Mouse (Mus musculus): ENCODE results near the gene Eif1b. TPM values are rescaled to one million over a fixed set of nuclear protein-coding genes. Genes with fewer than 3 reads are reported as not detected.
"Not testable (repeated sequence)": the region's sequence is repeated elsewhere in the genome, so short reads cannot be mapped to it uniquely, and the experiment has no call there.

Gene Eif1b
- polyA plus RNA-seq, 1 experiment from 2014 or later = 220 TPM

- no peak for DNase-seq (ENCODE audit: low spot score)
- peaks cover 7% of the 10 kb centered on the region; the same call in 1 of the 2 replicates for H3K9me3 ChIP-seq
- H3K36me3 ChIP-seq (replicated peaks) = no peaks in the 10 kb centered on the region
- no peak overlapping the region for H3K4me3 ChIP-seq
- 89% methylated on average over 5 of the region's 5 CpGs for WGBS
- no peaks in the 10 kb centered on the region for H3K27me3 ChIP-seq (replicated peaks; ENCODE audit: low read depth, poor library complexity, severe bottlenecking)
- H3K4me1 ChIP-seq = no peaks in the 10 kb centered on the region
- no peak overlapping the region for H3K27ac ChIP-seq (replicated peaks)
Measured at GRCm38 (mm10) chr9:120530471-120530870, 38.4 kb downstream of the Eif1b start.

- Histone ChIP-seq H3K9me3 (peaks cover 7% of the 10 kb centered on the region; the same call in 1 of the 2 replicates), H3K27me3 (replicated peaks; ENCODE audit: low read depth, poor library complexity, severe bottlenecking) (no peaks in the 10 kb centered on the region), H3K27ac (replicated peaks) (no peak overlapping the region), H3K4me3 (no peak overlapping the region), H3K36me3 (replicated peaks) (no peaks in the 10 kb centered on the region), H3K4me1 (no peaks in the 10 kb centered on the region)
- DNase-seq (ENCODE audit: low spot score) = no peak
- 87% methylated on average over 6 of the region's 6 CpGs for WGBS
Measured at GRCm38 (mm10) chr9:120532062-120532461, 40.0 kb downstream of the Eif1b start.

- no peak overlapping the region for H3K4me3 ChIP-seq
- no peak overlapping the region for H3K27ac ChIP-seq (replicated peaks)
- WGBS = 80% methylated on average over 6 of the region's 6 CpGs
- DNase-seq (ENCODE audit: low spot score) = no peak
- no peaks in the 10 kb centered on the region for H3K4me1 ChIP-seq
- no peaks in the 10 kb centered on the region for H3K36me3 ChIP-seq (replicated peaks)
- H3K27me3 ChIP-seq (replicated peaks; ENCODE audit: low read depth, poor library complexity, severe bottlenecking) = peaks cover 2% of the 10 kb centered on the region; the same call in 1 of the 2 replicates
- peaks cover 7% of the 10 kb centered on the region; the same call in 1 of the 2 replicates for H3K9me3 ChIP-seq
Measured at GRCm38 (mm10) chr9:120532691-120533090, 40.7 kb downstream of the Eif1b start.

GRCm38 (mm10) chr9:120533446-120533950 is 41.5 kb downstream of the Eif1b start:
- not testable (repeated sequence) for H3K4me3 ChIP-seq; H3K27me3 ChIP-seq (replicated peaks; ENCODE audit: low read depth, poor library complexity, severe bottlenecking); DNase-seq (ENCODE audit: low spot score); H3K4me1 ChIP-seq; H3K36me3 ChIP-seq (replicated peaks); H3K9me3 ChIP-seq; H3K27ac ChIP-seq (replicated peaks)
- 93% methylated on average over 8 of the region's 8 CpGs for WGBS

GRCm38 (mm10) chr9:120539662-120540251 is 47.7 kb downstream of the Eif1b start, which contains the start of gene Entpd3:
Gene Entpd3 (plus strand): TSS chr9:120539818.
- DNase-seq (ENCODE audit: low spot score) = peak; percentile 44
- peak within 1 kb of the TSS; percentile 51; the same call in 1 of the 2 replicates for H3K27ac ChIP-seq (replicated peaks)
- H3K4me3 ChIP-seq = peak within 1 kb of the TSS; percentile 62
- H3K4me1 ChIP-seq = peaks cover 27% of the 10 kb centered on the region
- no peaks in the 10 kb centered on the region for H3K36me3 ChIP-seq (replicated peaks)
- no peaks in the 10 kb centered on the region for H3K9me3 ChIP-seq
- H3K27me3 ChIP-seq (replicated peaks; ENCODE audit: low read depth, poor library complexity, severe bottlenecking) = peaks cover 48% of the 10 kb centered on the region
- 2% methylated on average over 31 of the region's 31 CpGs for WGBS

GRCm38 (mm10) chr9:120541411-120541810 is 49.4 kb downstream of the Eif1b start:
- Histone ChIP-seq H3K9me3 (no peaks in the 10 kb centered on the region), H3K36me3 (replicated peaks) (no peaks in the 10 kb centered on the region), H3K27ac (replicated peaks) (no peak overlapping the region), H3K4me3 (no peak overlapping the region), H3K4me1 (peaks cover 28% of the 10 kb centered on the region), H3K27me3 (replicated peaks; ENCODE audit: low read depth, poor library complexity, severe bottlenecking) (peaks cover 48% of the 10 kb centered on the region)
- 18% methylated on average over 2 of the region's 2 CpGs for WGBS
- DNase-seq (ENCODE audit: low spot score) = no peak

- no peak overlapping the region for H3K4me3 ChIP-seq
- 11% methylated on average over 6 of the region's 6 CpGs for WGBS
- no peaks in the 10 kb centered on the region for H3K9me3 ChIP-seq
- peaks cover 48% of the 10 kb centered on the region for H3K27me3 ChIP-seq (replicated peaks; ENCODE audit: low read depth, poor library complexity, severe bottlenecking)
- H3K27ac ChIP-seq (replicated peaks) = no peak overlapping the region; the same call in 1 of the 2 replicates
- peaks cover 36% of the 10 kb centered on the region for H3K4me1 ChIP-seq
- DNase-seq (ENCODE audit: low spot score) = peak; percentile 46
- H3K36me3 ChIP-seq (replicated peaks) = no peaks in the 10 kb centered on the region
Measured at GRCm38 (mm10) chr9:120542241-120542640, 50.2 kb downstream of the Eif1b start.

Other genes starting within 250 kb of the Eif1b start
- 0.18 and 0.27 TPM in 2 replicates for gene Myrip, start 190.7 kb upstream of the Eif1b start, polyA plus RNA-seq (2016; fragmentation: Nextera tagmentation; extraction: Ambion mirVana)
- gene Entpd3, start 47.6 kb downstream of the Eif1b start, polyA plus RNA-seq (2016; fragmentation: Nextera tagmentation; extraction: Ambion mirVana) = 0.55 and 0.56 TPM in 2 replicates
- 810 and 834 TPM in 2 replicates for gene Rpl14, start 79.2 kb downstream of the Eif1b start, polyA plus RNA-seq (2016; fragmentation: Nextera tagmentation; extraction: Ambion mirVana)